Comparison of ENCODE assay signal across 1 mouse cellular context in the genomic region with DNA sequence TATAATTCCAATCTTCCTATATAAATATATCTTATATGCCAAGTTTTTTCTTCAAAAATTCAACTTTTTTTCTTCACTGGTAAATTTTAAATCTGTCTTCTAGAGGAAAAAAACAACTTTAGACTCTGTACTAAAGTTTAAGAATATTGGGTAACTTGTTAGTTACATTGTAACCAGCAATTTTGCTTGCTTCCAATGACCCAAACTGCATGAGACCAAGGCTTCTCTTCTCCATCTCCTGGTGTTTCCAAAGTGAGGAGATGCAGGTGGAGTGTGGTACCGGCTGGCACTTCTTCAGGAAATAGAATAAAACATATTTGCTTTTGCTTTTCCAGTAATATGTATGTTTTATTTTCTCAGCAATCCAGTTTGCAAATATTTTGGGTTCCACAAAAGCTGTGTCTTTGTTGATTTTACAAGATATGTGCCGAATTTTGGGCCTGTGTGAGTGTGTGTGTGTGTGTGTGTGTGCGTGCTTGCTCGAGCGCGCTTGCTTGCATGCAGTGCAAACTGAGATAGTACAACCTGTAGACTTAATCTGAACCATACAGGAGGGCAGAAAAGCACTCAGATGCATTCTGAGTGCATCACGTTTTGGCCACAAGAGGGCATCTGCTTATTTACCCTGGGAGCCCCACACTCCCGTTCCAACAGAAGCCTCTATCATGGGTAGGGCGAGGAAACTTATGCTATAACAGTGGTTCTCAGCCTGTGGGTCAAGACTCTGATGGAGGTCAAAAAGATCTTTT.
TF ChIP-seq lines count a peak whose summit lies in the region.

No protein-coding gene starts in this region.

TF ChIP-seq in MEL, 35 proteins besides CTCF, POLR2A, EP300 and RAD21 (continued from another document):
- no peak for TF ChIP-seq RCOR1 (IDR thresholded peaks at IDR 0.05; ENCODE audit: low read depth, low read length)
- peak; percentile 51 for TF ChIP-seq ZC3H11A (IDR thresholded peaks at IDR 0.05; ENCODE audit: low read depth, low read length)
